Mouse (Mus musculus) Patski (cell line): Measurements from ENCODE around the gene Gja10. TPM values are rescaled to one million over a fixed set of nuclear protein-coding genes. Genes with fewer than 3 reads are reported as not detected.

Source experiments
- ATAC-seq: fragments of 100-300 bp; one replicate; pipeline ENCODE4 v1.8.0; 2021
- CTCF ChIA-PET: fragments of 350-600 bp; sonication (Branson Sonifier 250); formaldehyde crosslinking; loops from one replicate; lab custom pipeline; 2022; ENCODE audit warnings: inconsistent platforms; lab: Charles Lee
- POLR2A ChIA-PET: fragments of 350-600 bp; sonication (Branson Sonifier 250); formaldehyde crosslinking; loops from one replicate; lab custom pipeline; 2022; ENCODE audit warnings: antibody characterized with exemption, inconsistent platforms; lab: Charles Lee
- DNase-seq: peaks from one replicate; pipeline ENCODE4 v3.0.0-alpha.2; 2011; ENCODE audit warnings: low read depth, low spot score
- H3K27me3 ChIP-seq: fragments of 371-371 bp; one replicate; pipeline ENCODE4 v1.5.1; 2021
- CTCF ChIP-seq: fragments of 100-300 bp; IDR thresholded peaks from one replicate; pipeline ENCODE4 v1.5.1; 2021
- in situ Hi-C: fragments of 300-500 bp; cut with MboI; formaldehyde crosslinking; loops from 3 replicates; pipeline ENCODE4 v1.11.1; 2018; ENCODE audit warnings: low pct_unique_long_range_greater_than_20kb, mixed read lengths
- polyA plus RNA-seq: library from polyadenylated mRNA; unstranded; gene quantifications from one replicate; pipeline ENCODE4 v1.2.3, GENCODE M21; 2021

The Gja10 gene
- polyA plus RNA-seq, result not detected

DNA sequence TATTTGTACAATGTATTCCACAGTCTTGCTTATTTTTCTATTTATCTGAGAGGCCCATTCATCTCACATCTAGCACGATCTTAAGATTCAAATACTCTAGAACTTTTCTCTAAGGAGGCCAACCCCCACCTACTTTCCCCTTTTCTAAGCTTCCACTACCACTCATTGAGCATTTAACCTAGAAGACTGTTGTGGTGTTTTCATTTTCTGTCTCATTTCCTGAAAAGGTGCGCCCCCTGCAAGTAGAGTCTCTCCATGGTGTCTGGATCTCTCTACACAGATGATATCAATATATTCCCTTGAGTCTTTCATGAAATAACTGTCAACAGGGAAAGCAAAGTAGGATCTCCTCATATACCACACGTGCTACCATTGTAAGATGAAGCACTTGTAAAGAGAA lies at the start of gene Gja10:
Gene Gja10 (minus strand): TSS at position 101 of the 400 bp plus-strand sequence.
- POLR2A ChIA-PET, result no interaction called here
- DNase-seq (no peak), ATAC-seq (no peak)
- peaks cover 5% of the 10 kb centered on the region for H3K27me3 ChIP-seq
- no peak for TF ChIP-seq CTCF
- CTCF ChIA-PET, result no interaction called here
- in situ Hi-C loops, result loop anchor here (25.0 kb wide), 1 partner anchor 410 kb away; no protein-coding TSS in a partner anchor

DNA sequence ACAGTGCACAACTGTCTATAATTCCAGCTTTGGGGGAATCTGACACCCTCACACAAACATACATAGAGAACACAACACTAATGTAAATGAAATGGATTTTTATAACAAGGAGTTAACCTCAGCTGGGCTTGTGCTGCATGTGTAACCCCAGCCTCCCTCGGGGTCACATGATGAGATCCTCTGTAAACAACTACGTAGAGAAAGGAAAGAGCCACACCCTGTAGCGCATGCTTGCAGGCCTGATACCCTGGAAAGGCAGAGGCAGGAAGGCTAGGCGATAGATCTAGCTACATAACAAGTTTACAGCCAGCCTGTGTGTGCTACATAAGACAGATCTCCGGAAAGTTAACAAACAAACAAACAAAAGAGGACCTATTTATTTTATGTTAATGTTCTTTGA lies 49.1 kb upstream of the Gja10 start:
- ChIA-PET POLR2A (no interaction called here), CTCF (no interaction called here)
- in situ Hi-C loops, result no loop called here
- TF ChIP-seq CTCF, result no peak
- no peaks in the 10 kb centered on the region for H3K27me3 ChIP-seq
- DNase-seq (no peak), ATAC-seq (no peak)

DNA sequence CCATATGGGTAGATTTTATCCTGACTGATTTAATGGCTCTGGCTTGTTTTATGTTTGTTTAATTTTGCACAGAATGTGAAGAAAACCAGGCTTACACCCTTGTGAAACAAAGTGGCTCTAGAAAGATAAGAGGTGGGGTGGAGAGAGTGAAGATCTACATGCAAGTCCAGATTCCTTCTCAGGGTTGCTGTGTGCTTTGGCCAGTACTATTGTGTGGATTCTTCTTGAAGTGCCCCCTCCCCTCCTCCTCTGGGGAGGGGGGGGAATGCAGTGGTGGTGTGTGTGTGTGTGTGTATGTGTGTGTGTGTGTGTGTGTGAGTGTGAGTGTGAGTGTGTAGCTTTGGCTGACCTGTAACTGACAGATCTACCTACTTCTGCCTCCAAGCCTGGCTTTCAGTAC lies 19.1 kb upstream of the Gja10 start:
- ATAC-seq (no peak), DNase-seq (no peak)
- CTCF ChIA-PET, result no interaction called here
- no peak for TF ChIP-seq CTCF
- in situ Hi-C loops, result loop anchor here (25.0 kb wide), 1 partner anchor 391 kb away; no protein-coding TSS in a partner anchor
- POLR2A ChIA-PET, result no interaction called here
- no peaks in the 10 kb centered on the region for H3K27me3 ChIP-seq

DNA sequence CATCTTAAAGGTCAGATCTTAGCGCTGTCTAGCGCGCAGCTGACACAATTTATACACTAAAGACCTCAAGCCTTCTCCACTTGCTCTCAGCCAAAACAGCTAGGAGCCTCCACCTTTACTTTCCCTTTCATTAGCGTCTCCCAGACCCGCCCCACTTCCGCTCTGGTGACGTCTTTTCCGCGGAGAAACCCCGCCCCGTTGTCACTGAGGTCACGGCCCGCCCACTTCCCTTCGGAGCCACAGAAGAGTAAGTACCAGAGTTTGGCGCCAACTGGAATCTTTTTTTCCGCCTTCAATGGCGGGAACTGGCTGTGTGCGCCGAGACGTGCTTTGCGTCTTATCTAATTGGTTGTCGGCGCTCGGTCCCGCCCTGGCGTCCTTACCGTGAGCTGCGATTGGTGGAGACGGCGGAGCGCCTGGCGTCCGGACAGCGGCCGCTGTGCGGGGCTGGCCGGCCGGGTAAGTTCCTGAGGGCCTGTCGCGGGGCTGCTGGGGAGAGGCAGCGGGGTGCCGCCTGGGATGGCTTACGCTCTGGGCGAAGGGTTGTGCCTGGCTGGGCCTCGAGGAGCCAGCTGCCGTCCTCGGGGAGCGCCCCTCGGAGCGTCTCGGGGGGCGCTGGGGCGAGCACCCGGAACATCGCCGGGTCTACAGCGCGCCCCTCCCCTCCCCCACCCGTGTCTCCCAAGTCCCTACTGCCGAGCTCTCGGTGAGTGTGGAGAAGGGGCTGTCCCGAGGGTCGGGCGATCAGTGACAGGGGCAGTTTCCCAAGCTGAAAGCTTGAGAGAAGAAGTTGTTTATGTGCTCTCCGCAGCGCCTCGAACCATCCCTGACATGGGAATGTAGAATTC lies 12.7 kb upstream of the Gja10 start, which contains the start of gene Casp8ap2:
Gene Casp8ap2 (plus strand): TSS at position 418 of the 848 bp plus-strand sequence.
- CTCF ChIA-PET, result interaction anchor here (1.2 to 1.4 kb wide), 2 partner anchors 41 to 559 kb away, joined by 3 read pairs; partner anchors contain the start of gene Mdn1
- peak; percentile 100 for ATAC-seq
- POLR2A ChIA-PET, result interaction anchor here (0.8 kb wide), 1 partner anchor 42 kb away, joined by 4 read pairs; the partner anchor contains the start of gene Mdn1
- TF ChIP-seq CTCF, result no peak
- no peaks in the 10 kb centered on the region for H3K27me3 ChIP-seq
- peak; percentile 94 for DNase-seq
- in situ Hi-C loops, result loop anchor here (25.0 kb wide), 1 partner anchor 397 kb away; no protein-coding TSS in a partner anchor

DNA sequence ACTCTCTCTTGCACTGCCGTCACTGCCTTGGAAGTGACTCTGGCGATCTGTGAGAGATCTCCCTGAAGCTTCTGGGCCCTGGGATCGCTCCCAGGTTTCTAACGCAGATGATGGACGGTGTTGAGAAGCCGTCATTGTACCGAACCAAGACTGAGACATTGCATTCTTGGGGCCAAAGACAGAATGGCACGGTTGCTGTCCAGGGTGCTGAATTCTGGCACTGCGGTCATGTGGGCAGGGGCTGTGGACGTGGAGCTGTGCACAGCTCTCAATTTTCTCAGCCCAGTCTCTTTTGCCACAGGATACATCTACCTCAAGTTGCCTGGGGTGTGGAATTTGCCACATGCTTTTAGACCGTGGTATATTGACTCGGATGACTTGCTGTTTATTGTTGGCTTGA lies 1.4 kb downstream of the Gja10 start:
- TF ChIP-seq CTCF, result no peak
- ChIA-PET POLR2A (interaction anchor here (0.5 kb wide), 1 partner anchor 1383 kb away, joined by 3 read pairs; no protein-coding TSS in a partner anchor), CTCF (no interaction called here)
- in situ Hi-C loops, result loop anchor here (25.0 kb wide), 1 partner anchor 411 kb away; no protein-coding TSS in a partner anchor
- no peaks in the 10 kb centered on the region for H3K27me3 ChIP-seq
- DNase-seq, result no peak
- no peak for ATAC-seq

DNA sequence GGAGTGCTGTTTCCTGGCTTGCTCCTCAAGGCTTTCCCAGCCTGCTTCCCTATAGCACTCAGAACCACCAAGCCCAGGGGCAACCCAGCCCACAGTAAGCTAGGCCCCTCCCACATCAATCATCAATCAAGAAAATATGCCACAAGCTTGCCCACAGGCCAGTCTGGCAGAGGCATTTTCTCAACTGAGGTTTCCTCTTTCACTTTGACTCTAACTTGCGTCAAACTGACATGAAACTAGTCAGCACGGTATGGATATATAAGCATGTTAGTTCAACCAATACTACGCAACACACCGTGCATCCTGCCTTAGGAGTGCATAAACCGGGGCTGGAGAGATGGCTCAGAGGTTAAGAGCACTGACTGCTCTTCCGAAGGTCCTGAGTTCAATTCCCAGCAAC lies 14.3 kb downstream of the Gja10 start:
- in situ Hi-C loops, result loop anchor here (5.0 kb wide), 1 partner anchor 529 kb away; no protein-coding TSS in a partner anchor
- no peak for TF ChIP-seq CTCF
- POLR2A ChIA-PET, result no interaction called here
- CTCF ChIA-PET, result no interaction called here
- H3K27me3 ChIP-seq, result no peaks in the 10 kb centered on the region
- DNase-seq, result no peak
- no peak for ATAC-seq

DNA sequence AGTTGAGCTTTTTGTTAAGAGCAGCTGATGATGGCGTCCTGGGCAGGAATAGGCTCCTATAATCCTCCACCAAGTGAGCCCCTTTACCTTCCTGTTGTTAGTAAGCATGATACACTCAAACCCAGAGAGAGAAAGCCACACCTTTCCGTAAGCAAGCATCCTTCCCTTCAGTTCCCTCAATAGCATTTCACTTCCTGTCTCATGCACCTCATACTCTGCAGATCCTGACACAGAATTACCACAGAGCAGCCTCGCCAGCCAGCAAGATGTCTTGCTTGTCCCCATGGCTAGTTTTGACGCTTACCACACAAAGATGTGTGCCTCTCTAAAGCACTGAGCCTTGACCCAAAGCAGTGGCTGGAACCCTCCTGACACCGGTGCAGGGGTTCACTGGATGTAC lies 15.0 kb downstream of the Gja10 start:
- POLR2A ChIA-PET, result no interaction called here
- CTCF ChIA-PET, result interaction anchor here (1.0 to 1.8 kb wide), 3 partner anchors 11 to 535 kb away, joined by 3 to 5 read pairs (median 3); no protein-coding TSS in a partner anchor
- no peak for TF ChIP-seq CTCF
- in situ Hi-C loops, result loop anchor here (5.0 kb wide), 1 partner anchor 530 kb away; no protein-coding TSS in a partner anchor
- ATAC-seq (no peak), DNase-seq (no peak)
- no peaks in the 10 kb centered on the region for H3K27me3 ChIP-seq

DNA sequence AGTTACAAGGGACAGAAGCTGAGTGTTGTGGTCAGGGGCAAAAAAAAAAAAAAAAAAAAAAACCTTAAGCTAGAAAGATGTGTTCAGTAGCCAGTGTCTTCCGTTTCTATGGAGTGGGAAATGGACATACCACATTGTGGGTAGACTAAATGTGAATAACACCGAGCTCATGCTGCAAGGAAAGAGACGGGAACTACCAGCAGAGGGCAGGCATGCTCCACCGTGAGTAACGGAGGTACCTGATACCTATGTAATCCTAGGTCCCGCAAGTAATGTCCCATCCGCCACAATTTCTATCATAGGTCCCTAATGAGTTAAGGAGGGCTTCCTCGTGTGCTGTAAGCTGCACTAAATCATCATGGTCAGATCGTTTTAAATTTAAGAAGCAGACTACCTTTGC lies 16.0 kb downstream of the Gja10 start:
- no peak for TF ChIP-seq CTCF
- ChIA-PET POLR2A (no interaction called here), CTCF (interaction anchor here (0.6 to 1.8 kb wide), 8 partner anchors 11 to 534 kb away, joined by 3 to 5 read pairs (median 3); no protein-coding TSS in a partner anchor)
- H3K27me3 ChIP-seq, result no peaks in the 10 kb centered on the region
- in situ Hi-C loops, result loop anchor here (5.0 kb wide), 1 partner anchor 531 kb away; no protein-coding TSS in a partner anchor
- ATAC-seq (no peak), DNase-seq (no peak)

DNA sequence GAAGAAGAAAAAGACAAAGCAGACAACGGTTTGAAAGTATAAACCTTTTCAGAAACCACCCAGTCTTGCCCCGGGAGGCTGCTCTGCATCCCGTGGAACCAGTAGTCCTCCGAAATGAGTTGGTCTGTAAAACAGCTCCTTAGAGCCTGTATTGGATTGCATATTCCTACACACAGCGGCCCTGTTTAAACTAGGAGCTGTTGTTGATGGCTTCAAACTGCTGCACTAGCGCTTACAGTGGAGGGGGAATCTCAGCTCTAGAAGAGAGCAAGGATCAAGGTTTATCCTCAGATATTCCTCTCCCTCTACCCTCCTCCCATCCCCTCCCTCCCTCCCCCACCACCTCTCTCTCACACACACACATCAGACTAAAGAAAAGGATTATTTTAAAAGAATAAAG lies 18.4 kb downstream of the Gja10 start:
- ChIA-PET POLR2A (no interaction called here), CTCF (no interaction called here)
- ATAC-seq (no peak), DNase-seq (no peak)
- TF ChIP-seq CTCF, result no peak
- no peaks in the 10 kb centered on the region for H3K27me3 ChIP-seq
- in situ Hi-C loops, result no loop called here

DNA sequence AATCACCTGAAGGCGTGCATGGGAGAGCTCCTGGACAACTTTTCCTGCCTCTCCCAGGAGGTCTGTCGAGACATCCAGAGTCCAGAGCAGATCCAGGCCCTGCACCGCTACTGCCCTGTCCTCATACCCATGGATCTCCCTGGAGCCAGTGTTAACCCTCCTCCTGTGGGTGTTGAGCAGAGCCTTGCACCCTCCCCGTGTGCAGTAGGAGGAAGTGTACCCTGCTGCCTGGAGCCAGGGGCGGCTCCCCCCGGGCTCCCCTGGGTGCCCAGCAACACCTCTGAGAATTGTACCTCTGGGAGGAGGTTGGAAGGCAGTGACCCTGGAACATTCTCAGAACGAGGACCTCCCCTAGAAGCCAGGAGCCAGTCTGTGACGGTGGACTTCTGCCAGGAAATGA lies 22.7 kb downstream of the Gja10 start:
- DNase-seq (no peak), ATAC-seq (no peak)
- ChIA-PET POLR2A (no interaction called here), CTCF (no interaction called here)
- H3K27me3 ChIP-seq, result no peaks in the 10 kb centered on the region
- no peak for TF ChIP-seq CTCF
- in situ Hi-C loops, result loop anchor here (10.0 kb wide), 1 partner anchor 525 kb away; no protein-coding TSS in a partner anchor
